Mouse (Mus musculus) midbrain, embryonic 11.5 days (tissue): ENCODE data around the gene Reg4. TPM values are rescaled to one million over a fixed set of nuclear protein-coding genes. Genes with fewer than 3 reads are reported as not detected.

Experiments
- ATAC-seq: fragments of 200-750 bp; cut with Nextera tagmentation; 2 replicates; pipeline ENCODE4 v1.8.0; 2017; ENCODE audit warnings: moderate TSS enrichment, moderate library complexity; ENCODE audit not compliant: low FRiP score
- DNase-seq: peaks from one replicate; pipeline ENCODE4 v3.0.0; 2015; ENCODE audit warnings: low spot score; ENCODE audit errors: missing footprints
- H3K27ac ChIP-seq: fragments of 300-500 bp; sonication (generic); 2 replicates; pipeline ENCODE4 v1.5.1; 2014; ENCODE audit warnings: low read depth, low read length
- H3K27me3 ChIP-seq: fragments of 300-500 bp; sonication (generic); 2 replicates; pipeline ENCODE4 v1.6.1; 2014; ENCODE audit warnings: mild to moderate bottlenecking, low read length, moderate library complexity, mixed read lengths; ENCODE audit not compliant: control insufficient read depth, insufficient read depth
- H3K36me3 ChIP-seq: fragments of 300-500 bp; sonication (generic); 2 replicates; pipeline ENCODE4 v1.6.1; 2014; ENCODE audit warnings: mild to moderate bottlenecking, low read length, moderate library complexity, mixed read lengths; ENCODE audit not compliant: control insufficient read depth, insufficient read depth
- H3K4me1 ChIP-seq: fragments of 300-500 bp; sonication (generic); 2 replicates; pipeline ENCODE4 v1.6.1; 2014; ENCODE audit warnings: low read length; ENCODE audit not compliant: control insufficient read depth, insufficient read depth
- H3K4me2 ChIP-seq: fragments of 300-500 bp; sonication (generic); 2 replicates; pipeline ENCODE4 v1.6.1; 2014; ENCODE audit warnings: mild to moderate bottlenecking, moderate library complexity
- H3K4me3 ChIP-seq: fragments of 300-500 bp; sonication (generic); 2 replicates; pipeline ENCODE4 v1.5.1; 2014; ENCODE audit warnings: low read depth, low read length
- H3K9ac ChIP-seq: fragments of 300-500 bp; sonication (generic); 2 replicates; pipeline ENCODE4 v1.6.1; 2014; ENCODE audit warnings: low read length
- H3K9me3 ChIP-seq: fragments of 300-500 bp; sonication (generic); 2 replicates; pipeline ENCODE4 v1.6.1; 2016; ENCODE audit warnings: low read length; ENCODE audit not compliant: control insufficient read depth
- WGBS: fragments of 180-500 bp; shearing (Covaris S2); extraction: QIAGEN DNeasy Blood & Tissue Kit; methylation state at CpG from one replicate; pipeline ENCODE4 v1.1.7; 2014; 5-methylcytosine and 5-hydroxymethylcytosine counted together
- polyA plus RNA-seq: library from polyadenylated mRNA; unstranded; fragments of >200 nt; fragmentation: Nextera tagmentation; extraction: Ambion mirVana; gene quantifications from 2 replicates; pipeline ENCODE4 v1.2.1, GENCODE M21; 2014

The Reg4 gene
- polyA plus RNA-seq, 1 experiment from 2014 or later = not detected

DNA sequence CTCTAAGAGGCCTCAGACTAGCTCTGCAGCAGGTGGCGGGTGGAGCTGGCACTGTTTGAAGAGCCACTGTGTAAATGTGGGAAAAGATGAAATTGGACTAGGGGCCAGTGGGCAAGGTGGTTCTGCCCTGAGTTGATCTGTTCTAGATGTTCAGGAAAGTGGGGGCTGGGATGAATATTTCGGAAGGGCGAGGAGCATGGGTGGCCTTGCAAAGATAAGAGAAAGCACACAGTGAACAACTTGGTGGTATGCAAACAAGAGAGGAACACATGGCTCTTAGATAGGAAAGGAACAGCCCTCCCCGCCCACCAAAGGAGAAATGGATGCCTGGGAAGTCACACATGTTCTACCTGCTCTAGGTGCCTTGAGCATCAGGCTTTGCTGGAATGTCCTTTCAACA lies 39.5 kb downstream of the Reg4 start:
- DNase-seq = no peak
- Histone ChIP-seq H3K27ac (no peak overlapping the region), H3K4me3 (no peak overlapping the region), H3K36me3 (no peaks in the 10 kb centered on the region), H3K27me3 (no peaks in the 10 kb centered on the region), H3K9me3 (no peaks in the 10 kb centered on the region), H3K9ac (no peak overlapping the region), H3K4me1 (no peaks in the 10 kb centered on the region), H3K4me2 (no peak overlapping the region)
- WGBS = 84% methylated on average over 4 of the region's 4 CpGs
- ATAC-seq = no peak

DNA sequence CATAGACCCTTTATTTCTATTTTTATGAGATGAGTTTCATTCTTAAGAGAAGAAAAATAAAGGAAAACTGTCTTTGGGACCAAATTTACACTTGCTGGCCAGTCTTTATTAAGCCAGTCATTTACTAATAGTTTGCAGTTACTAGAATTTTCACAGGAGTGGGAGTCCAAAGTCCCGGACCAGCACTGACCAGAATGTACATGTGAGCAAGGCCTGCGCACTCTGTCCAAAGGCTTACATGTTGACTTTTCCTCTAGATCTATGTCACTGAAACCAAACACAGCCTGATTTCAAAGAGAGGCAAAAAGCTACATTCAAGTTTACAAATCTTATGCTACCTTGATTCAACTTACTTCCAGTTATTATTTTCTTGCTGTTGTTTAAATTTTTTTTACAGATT lies 40.2 kb downstream of the Reg4 start:
- Histone ChIP-seq H3K9me3 (no peaks in the 10 kb centered on the region), H3K27me3 (no peaks in the 10 kb centered on the region), H3K4me1 (peaks cover 3% of the 10 kb centered on the region; the same call in 1 of the 2 replicates), H3K4me2 (no peak overlapping the region), H3K27ac (no peak overlapping the region), H3K4me3 (no peak overlapping the region), H3K9ac (no peak overlapping the region), H3K36me3 (no peaks in the 10 kb centered on the region)
- ATAC-seq (no peak), DNase-seq (no peak)
- 99% methylated on average over 2 of the region's 2 CpGs for WGBS

- Histone ChIP-seq H3K27me3 (no peaks in the 10 kb centered on the region), H3K4me1 (peaks cover 8% of the 10 kb centered on the region; the same call in 1 of the 2 replicates), H3K27ac (0 out of 2 replicates have a peak overlapping the region, but pooled peaks have one; percentile 30), H3K9me3 (no peaks in the 10 kb centered on the region), H3K4me2 (no peak overlapping the region), H3K4me3 (no peak overlapping the region), H3K36me3 (no peaks in the 10 kb centered on the region), H3K9ac (peak overlapping the region; percentile 38; the same call in 1 of the 2 replicates)
- ATAC-seq = 0 out of 2 replicates have a peak, but pooled peaks have one; percentile 33
- 11% methylated on average over 6 of the region's 6 CpGs for WGBS
- peak; percentile 89 for DNase-seq
Measured at GRCm38 (mm10) chr3:98267249-98267651, 45.3 kb downstream of the Reg4 start.

DNA sequence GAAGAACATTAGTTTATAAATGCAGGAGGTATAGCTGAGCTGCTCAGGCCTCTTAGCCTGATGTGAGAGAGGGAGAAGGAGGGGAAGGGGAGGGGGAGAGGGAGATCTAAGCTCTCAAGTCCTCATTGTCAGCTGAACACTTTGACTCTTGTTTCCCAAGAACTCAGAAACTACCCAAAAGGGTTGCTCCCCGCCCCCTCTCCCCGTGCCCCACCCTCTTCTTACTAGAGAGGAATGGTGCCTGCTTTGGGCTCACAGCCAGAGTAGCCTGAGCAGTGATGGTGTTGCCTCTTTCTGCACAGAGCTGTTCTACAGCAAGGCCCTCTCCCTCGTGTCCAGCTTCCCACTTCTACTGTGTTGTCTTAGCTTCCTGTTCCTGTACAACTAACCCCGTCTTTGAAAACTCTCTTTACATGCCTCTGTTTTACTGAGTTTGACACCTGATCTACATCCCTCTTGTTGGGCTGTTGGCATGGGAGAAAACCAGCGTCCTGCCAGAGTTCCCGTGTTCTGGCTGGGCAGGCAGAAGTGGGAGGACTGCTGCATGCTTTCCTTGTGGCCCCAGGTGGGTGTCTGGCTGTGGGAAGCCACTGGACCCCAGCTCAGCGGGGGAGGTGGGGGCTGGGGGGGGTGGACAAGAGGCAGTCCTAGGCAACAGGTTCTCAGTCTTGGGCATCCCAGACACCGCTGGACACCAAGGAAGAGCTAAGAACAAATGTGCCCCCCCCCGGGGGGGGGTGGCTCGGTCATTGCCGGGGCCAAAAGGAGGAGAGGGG lies 51.9 kb downstream of the Reg4 start:
- Histone ChIP-seq H3K36me3 (no peaks in the 10 kb centered on the region), H3K4me1 (no peaks in the 10 kb centered on the region), H3K9me3 (no peaks in the 10 kb centered on the region), H3K27me3 (no peaks in the 10 kb centered on the region), H3K4me2 (no peak overlapping the region), H3K27ac (no peak overlapping the region), H3K9ac (no peak overlapping the region), H3K4me3 (no peak overlapping the region)
- DNase-seq (no peak), ATAC-seq (0 out of 2 replicates have a peak, but pooled peaks have one; percentile 40)
- WGBS = 62% methylated on average over 11 of the region's 11 CpGs

DNA sequence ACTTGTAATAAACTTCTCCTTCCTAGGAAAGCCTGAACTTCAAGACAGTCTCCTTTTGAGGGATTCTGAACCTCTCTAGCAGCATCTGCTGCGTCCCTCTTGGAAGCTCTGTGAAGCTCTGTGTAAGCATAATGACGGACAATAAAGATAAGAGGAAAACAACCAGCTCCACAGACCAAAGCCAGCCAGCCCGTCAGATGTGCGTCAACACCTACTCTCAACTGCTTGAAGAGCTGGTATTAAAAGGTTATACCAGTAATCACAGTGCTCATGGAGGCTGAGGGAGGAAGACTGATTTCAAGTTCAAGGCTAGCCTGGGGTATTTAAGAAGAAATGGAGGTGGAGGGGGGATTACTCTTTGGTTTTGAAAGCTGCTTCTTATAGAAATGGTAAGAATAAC lies 57.7 kb downstream of the Reg4 start:
- no peaks in the 10 kb centered on the region for H3K9me3 ChIP-seq
- ATAC-seq = no peak
- H3K4me1 ChIP-seq = no peaks in the 10 kb centered on the region
- no peak overlapping the region for H3K4me3 ChIP-seq
- no peak for DNase-seq
- H3K36me3 ChIP-seq = no peaks in the 10 kb centered on the region
- no peak overlapping the region for H3K4me2 ChIP-seq
- no peaks in the 10 kb centered on the region for H3K27me3 ChIP-seq
- H3K27ac ChIP-seq = no peak overlapping the region
- 89% methylated on average over 4 of the region's 4 CpGs for WGBS
- no peak overlapping the region for H3K9ac ChIP-seq

DNA sequence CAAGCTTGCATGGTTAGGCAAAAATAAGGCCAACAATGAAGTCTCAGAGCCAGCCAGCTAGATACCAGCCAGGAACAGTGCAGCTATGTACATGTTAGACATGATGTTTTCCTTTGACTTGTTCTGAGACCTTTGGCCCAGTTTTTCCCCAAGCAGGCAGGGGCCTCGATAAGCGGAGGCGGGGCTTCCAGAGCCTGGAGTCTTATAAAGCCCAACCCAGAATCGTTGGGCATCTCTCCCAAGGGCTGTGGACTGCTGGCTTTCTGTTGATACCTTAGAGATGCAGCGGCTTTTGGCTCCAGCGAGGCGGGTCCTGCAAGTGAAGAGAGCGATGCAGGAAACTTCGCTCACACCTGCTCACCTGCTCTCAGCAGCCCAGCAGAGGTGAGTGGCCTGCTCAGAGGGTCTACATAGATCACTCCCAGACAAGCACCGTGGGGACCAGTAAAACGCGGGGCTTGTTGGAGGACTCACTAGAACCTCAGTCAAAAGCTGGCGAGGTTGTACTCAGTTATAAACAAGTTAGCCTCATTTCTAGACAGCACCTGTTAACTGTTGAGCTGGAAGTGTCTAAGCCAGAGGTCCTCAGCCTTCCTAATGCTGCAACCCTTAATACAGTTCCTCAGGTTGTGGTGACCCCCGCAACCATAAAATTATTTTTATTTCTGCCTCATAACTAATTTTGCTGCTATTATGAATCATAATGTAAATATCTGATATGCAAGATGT lies 58.4 kb downstream of the Reg4 start, which contains the start of gene Hmgcs2:
Gene Hmgcs2 (plus strand): TSS at position 232 of the 729 bp plus-strand sequence.
- Histone ChIP-seq H3K9ac (no peak within 1 kb of the TSS), H3K4me1 (no peaks in the 10 kb centered on the region), H3K9me3 (no peaks in the 10 kb centered on the region), H3K4me3 (no peak within 1 kb of the TSS), H3K27me3 (no peaks in the 10 kb centered on the region), H3K36me3 (no peaks in the 10 kb centered on the region), H3K27ac (no peak within 1 kb of the TSS), H3K4me2 (no peak within 1 kb of the TSS)
- ATAC-seq = peak; percentile 38; the same call in 1 of the 2 replicates
- no peak for DNase-seq
- WGBS = 62% methylated on average over 14 of the region's 14 CpGs

DNA sequence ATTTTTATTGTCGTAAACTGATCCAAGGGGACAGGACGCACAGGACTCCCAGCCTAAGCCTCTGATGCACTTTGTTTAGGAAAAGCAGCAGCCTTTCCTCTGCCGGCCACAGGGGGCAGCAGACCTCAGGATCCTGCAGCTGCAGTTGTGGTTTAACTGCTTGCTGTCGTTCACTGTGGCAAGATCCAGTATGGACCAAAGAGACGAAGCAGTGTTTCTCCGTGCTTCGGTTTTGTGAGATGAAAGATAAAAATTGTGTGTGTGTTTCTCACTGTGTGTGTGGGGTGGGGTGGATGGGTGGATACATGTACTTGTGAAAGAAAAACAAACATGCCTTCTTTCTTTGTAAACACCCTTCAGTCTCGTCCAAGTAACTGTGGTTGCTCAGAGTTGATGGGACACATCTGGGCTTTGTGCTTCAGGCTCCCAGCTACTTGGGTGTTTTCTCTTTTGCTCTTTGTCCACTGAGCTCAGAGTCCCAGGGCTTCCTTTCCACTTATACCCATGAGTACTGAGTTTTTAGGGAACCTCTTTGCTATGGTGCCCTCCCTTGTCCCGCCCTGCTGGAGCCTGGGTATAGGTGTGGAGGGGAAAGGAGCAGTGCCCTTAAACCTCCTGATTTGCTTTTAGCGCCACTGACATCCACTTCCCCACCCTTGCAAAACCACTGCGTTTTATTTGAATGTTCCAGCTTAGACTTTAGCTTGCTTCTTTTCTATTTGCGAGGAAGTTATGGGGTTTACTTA lies 59.1 kb downstream of the Reg4 start:
- Histone ChIP-seq H3K4me2 (no peak overlapping the region), H3K36me3 (no peaks in the 10 kb centered on the region), H3K4me1 (no peaks in the 10 kb centered on the region), H3K27me3 (no peaks in the 10 kb centered on the region), H3K4me3 (no peak overlapping the region), H3K9me3 (no peaks in the 10 kb centered on the region), H3K27ac (no peak overlapping the region), H3K9ac (no peak overlapping the region)
- DNase-seq (peak; percentile 92), ATAC-seq (peak; percentile 79)
- WGBS = 50% methylated on average over 12 of the region's 12 CpGs

DNA sequence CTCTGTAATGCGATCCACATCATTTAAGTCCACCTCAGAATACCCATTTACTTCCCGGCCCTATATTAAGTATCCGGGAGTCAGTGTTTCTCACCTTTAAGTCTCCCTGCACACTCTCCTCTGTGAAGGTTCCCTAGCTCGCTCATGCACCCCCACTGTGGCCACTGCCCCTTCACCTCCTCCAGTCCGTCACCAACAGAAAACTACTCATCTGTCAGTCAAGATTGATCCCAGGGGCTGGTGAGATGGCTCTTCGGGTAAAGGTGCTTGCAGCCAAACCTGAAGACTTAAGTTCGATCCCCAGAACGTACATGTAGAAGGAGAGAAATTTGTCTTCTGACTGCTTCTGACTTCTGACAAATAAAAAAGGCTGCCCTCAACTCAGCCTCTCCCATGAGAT lies 60.5 kb downstream of the Reg4 start:
- Histone ChIP-seq H3K9ac (no peak overlapping the region), H3K9me3 (no peaks in the 10 kb centered on the region), H3K27ac (no peak overlapping the region), H3K27me3 (no peaks in the 10 kb centered on the region), H3K36me3 (no peaks in the 10 kb centered on the region), H3K4me2 (no peak overlapping the region), H3K4me3 (no peak overlapping the region), H3K4me1 (no peaks in the 10 kb centered on the region)
- no peak for DNase-seq
- no peak for ATAC-seq
- 90% methylated on average over 8 of the region's 8 CpGs for WGBS
